Mouse (Mus musculus) spleen, postnatal 4 days (tissue): ENCODE measurements around the gene Gm43518.
A peak's percentile ranks its signal among the peaks of the same experiment; 100 is the strongest.

ENCODE experiments used
- DNase-seq, 2 experiments: peaks; one replicate each; pipeline ENCODE4 v3.0.0; 2022; ENCODE audit warnings: low spot score in 2 of 2

Gene Gm43518

DNA sequence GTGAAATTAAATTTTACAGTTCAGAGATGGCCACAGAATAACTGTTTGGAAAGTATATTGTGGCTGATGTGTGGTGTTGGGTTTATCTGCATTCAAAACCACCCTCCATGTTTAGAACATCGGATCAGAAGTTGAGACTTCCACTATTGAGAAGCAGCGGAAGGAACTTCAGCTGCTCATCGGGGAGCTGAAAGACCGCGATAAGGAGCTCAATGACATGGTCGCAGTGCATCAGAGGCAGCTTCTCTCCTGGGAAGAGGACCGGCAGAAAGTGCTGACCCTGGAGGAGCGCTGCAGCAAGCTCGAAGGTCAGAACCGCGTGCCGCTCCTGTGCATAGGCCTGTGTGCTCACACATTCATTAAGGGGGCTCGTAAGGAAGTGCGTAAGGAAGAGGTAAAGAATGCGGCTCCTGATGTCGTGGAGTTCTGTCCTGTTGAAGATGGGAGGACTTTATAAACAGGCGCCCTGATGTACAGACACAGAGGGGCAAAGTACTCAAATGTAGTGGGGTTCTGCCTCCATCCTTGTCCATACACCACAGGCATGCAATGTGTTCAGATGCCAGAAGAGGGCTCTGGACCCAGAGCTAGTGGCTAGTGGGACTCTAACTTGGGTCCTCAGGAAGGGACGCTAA, 6.9 kb downstream of the Gm43518 start:
- DNase-seq = peak; percentile 31 to 61

DNA sequence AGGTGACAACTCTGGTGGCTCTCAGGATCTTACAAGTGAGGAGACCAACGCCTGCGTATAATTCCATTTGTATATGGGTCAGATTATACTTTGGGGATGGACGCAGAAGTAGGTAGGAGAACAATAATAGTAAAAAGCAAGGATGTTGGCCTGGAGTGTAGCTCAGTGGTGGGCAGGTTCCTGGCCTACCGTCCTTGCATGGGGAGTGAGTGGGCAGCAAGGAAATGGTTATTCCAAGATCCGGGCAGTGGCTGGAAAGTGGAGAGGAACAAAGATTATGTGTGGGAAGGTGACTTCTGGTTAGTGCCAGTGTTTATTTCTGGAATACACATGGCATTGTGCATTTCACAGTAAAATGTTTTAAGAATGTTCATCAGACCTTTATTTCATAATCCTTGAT, 8.7 kb downstream of the Gm43518 start:
- no peak for DNase-seq

DNA sequence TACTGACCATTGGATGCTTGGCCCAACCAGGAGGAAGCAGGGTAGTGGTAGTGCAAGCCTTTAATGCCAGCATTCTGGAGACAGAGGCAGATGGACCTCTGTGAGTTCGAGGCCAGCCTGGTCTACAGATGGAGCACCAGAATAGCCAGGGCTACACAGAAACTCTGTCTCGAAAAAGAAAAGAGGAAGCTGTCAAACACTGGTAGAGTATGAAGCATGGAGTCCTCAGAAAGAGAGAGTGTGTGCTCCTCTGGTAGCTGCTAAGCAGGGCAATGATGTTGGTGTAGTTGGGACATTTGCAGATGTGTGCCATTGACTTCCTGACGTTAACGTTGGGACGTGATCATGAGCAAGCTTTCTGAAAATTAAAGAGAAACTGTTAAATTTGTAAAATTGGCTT, 11.3 kb downstream of the Gm43518 start:
- no peak for DNase-seq

- DNase-seq = no peak
Measured at GRCm38 (mm10) chr5:123946546-123946945, 19.3 kb downstream of the Gm43518 start.

GRCm38 (mm10) chr5:123947041-123947761, 20.0 kb downstream of the Gm43518 start:
- DNase-seq = no peak

DNA sequence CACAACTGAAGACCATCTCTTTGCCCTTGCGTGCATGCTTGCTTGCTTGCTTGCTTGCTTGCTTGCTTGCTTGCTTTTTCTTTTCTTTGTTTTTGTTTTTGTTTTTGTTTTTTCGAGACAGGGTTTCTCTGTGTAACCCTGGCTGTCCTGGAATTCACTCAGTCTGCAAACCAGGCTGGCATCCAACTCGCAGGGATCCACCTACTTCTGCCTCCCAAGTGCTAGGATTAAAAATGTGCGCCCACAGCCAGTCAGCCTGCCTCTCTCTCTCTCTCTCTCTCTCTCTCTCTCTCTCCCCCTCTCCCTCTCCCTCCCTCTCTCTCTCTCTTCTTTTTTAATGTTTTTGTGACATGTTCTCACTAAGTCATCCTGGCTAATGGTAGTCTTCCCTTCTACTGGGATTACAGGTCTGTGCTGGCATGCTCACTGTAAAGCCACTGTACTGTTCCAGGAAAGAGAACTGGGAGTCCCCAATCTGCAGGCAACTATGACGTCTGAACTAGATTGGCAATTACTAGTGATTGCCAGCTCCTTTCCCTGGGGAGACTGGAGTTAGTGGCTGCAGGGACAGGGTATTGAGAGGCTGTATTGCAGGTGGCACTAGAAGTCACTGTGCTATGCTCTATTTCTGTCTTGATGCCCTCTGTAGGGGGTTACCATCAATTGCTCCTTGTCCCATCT, 25.3 kb downstream of the Gm43518 start:
- DNase-seq = no peak

GRCm38 (mm10) chr5:123957213-123957612, 30.0 kb downstream of the Gm43518 start:
- DNase-seq = no peak

GRCm38 (mm10) chr5:123959018-123959417, 31.8 kb downstream of the Gm43518 start:
- no peak for DNase-seq

- DNase-seq = no peak
Measured at GRCm38 (mm10) chr5:123960129-123960528, 32.9 kb downstream of the Gm43518 start.

GRCm38 (mm10) chr5:123961046-123961445, 33.8 kb downstream of the Gm43518 start:
- no peak for DNase-seq

- no peak for DNase-seq
Measured at GRCm38 (mm10) chr5:123964208-123964607, 37.0 kb downstream of the Gm43518 start.

GRCm38 (mm10) chr5:123966759-123967158, 39.5 kb downstream of the Gm43518 start:
- DNase-seq = no peak

DNA sequence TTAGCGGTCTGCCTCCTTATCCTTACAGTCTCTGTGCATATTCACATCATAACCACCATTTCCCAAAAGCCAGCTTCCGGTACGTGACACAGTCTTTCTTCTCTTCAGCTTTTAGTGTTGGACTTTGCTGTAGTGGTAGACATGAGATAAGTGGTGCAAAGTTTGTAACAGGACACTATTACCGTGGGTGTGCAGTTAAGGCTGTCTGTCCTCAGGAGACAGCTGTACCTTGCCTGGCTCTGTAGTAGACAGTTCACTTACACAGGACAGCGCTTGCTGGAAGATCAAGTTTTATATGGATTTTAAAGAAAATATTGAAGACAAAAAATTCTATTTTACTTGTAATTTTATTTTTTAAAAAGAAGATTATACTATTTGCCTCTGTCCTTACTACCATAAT, 41.2 kb downstream of the Gm43518 start:
- no peak for DNase-seq

GRCm38 (mm10) chr5:123969216-123969615, 42.0 kb downstream of the Gm43518 start:
- no peak for DNase-seq

- peak in 1 of 2 experiments; percentile 53 for DNase-seq
Measured at GRCm38 (mm10) chr5:123970576-123970975, 43.4 kb downstream of the Gm43518 start.

DNA sequence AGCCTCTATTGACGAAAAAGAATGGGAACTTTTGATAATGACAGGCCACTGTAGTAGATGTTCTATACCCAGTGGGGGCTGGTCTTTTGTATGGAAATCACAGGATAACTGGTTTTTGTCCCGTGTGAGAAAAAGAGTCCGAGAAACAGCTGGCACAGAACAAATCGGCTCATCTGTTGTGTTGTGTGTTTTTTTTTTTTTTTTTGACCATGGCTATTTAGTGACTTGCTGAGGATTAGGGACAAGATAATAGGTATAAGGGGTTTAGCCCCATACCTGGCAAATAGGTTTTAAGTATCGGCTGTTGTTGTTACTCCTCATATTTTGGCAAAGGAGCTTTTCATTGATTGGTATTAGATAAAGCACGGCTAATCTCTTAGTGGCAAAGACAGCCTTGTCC, 45.2 kb downstream of the Gm43518 start:
- no peak for DNase-seq

GRCm38 (mm10) chr5:123973299-123974178, 46.3 kb downstream of the Gm43518 start, which contains the start of gene Hip1r:
TSS of gene Hip1r (plus strand) at chr5:123973628.
- DNase-seq = peak; percentile 85 to 92

GRCm38 (mm10) chr5:123974179-123974485, 46.9 kb downstream of the Gm43518 start:
- no peak for DNase-seq

DNA sequence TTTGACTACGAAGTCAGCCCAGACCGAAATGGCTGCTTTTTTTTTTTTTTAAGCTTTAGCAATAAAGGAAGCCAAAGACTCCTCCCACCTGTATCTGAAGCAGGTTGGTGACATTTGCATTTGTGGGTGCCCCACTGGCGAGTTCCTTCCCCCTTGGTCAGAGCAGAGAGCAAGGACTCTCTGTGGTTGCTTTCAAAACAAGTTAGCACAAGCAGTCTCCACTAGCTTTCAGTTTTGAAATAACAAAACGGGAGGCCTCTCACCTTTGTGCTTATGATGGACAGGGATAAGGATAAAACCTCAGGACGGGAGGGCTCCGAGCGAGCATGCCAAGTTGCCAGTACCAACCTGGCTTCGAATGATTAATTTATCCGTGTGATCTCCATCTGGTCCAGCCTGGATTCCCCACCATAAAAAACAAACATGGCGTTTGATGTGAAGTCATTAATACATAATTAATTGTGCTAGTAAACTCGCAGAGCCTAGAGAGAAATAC, 47.4 kb downstream of the Gm43518 start:
- peak; percentile 55 to 73 for DNase-seq

DNA sequence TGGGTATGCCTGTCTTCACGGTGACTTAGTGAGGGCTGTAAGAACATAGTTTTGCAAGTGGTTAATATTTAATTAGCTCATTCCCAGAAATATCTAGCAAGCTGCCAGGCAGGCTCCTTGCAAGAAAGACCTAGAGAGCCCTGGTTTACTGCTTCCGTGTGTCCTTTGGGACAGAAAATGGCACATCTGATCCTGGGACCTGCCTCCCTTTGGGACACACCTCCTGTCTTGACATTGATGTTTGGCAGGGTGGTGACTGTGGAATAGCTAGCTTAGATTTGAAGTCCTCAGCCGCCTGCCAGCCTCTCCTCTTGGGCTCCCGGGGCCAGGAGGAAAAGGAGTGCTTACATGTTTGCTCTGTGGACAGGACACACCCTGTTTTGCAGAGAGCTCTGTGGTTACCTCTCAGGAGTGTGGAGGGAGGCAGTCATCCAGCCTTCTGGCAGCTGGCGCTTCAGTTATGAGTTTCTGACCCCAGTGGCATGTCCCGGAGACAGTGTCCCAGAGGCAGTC, 48.5 kb downstream of the Gm43518 start:
- peak in 1 of 2 experiments; percentile 66 for DNase-seq

GRCm38 (mm10) chr5:123977231-123977630, 50.0 kb downstream of the Gm43518 start:
- DNase-seq = peak in 1 of 2 experiments; percentile 47
